Mouse (Mus musculus) skeletal muscle tissue, adult 2 months (tissue): Measurements from ENCODE around the gene Tacc3.

Source experiments
- DNase-seq: peaks from one replicate; pipeline ENCODE4 v3.0.0-alpha.2; 2012; ENCODE audit warnings: low read depth, low spot score

Tacc3 gene

DNA sequence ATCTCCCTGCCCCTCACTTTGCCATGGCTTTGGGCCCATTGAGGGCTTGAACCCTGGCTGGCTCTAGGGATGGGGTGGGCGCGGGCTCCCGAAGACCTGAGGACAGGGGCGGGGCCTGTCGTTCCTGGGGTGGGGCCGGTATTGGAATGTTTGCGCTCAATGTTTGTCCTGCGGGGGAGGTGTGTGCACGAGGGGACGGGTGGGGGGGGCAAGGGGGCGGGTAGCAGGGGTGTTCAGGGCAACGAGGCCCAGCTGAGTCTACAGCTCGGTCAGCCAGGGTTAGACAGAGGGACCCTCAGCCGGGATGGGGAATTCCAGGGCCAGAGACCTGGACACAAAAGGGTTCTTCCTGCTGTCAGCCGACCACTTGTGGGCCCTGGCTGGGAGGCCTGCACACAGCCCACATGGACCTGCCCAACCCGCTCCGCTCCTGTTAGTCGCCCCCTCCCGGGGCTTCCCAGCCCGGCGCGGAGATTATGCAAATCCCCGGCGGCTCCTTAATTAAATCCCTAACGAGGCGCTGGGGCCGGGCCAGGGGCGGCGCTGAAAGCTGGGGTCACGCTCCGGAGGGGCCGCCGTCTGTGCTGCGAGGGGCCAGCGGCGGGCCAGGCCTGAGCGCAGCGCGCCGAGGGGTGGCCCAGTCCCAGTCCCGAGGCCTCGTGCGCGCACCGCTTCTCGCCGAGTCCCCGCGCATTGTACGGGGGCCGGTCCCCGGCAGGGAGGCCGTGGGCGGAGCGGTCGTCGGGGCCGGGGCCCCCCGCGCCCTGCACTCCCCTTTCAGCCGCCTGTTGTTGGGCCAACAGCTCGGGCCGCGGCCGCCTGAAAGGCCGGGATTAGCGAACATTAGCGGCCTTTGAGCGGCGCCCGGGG is 37.2 kb downstream of the Tacc3 start:
- no peak for DNase-seq

DNA sequence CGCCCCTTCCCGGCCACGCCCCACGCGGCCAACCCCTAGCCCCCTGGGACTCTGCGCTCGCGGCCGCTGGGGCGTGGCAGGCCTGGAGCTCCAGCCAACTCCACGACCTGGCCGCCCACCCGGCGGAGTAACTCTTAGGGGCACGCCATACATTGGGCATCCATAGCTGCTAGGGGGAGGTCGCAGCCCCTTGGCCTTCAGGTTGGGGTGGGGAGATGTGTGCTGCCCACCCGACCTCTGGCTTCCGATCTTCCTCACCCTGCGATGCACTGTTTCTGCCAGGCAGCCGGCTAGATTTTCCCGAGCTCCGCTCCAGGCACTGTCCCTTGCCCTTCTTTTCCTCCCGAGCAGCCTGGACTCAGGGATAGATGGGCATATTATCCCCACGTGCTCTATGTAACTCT is 37.8 kb downstream of the Tacc3 start:
- DNase-seq = no peak

- DNase-seq = no peak
Measured at GRCm38 (mm10) chr5:33696430-33696829, 38.5 kb downstream of the Tacc3 start.

- DNase-seq = no peak
Measured at GRCm38 (mm10) chr5:33697534-33697933, 39.6 kb downstream of the Tacc3 start.

GRCm38 (mm10) chr5:33697947-33698512 is 40.1 kb downstream of the Tacc3 start:
- DNase-seq = no peak

- DNase-seq = no peak
Measured at GRCm38 (mm10) chr5:33698669-33699068, 40.7 kb downstream of the Tacc3 start.

DNA sequence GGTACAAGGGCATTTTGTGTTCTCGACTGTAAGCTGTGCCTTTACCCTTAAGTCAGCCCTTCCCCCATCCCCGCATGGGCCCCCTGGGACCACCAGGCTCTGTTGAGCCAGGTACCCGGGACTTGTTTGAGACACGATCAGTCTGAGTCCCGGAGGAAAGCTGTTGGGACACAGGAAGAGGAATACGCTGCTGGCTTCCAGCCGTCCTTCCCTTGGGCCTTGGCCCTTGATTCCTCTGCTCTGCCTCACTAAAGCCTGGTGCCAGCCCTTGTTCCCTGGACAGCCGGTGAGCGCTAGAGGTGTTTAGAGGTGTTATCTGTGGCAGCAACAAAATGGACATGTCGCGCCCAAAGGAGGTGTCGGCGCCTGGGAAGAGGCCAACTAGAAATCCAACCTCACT is 42.1 kb downstream of the Tacc3 start:
- no peak for DNase-seq

DNA sequence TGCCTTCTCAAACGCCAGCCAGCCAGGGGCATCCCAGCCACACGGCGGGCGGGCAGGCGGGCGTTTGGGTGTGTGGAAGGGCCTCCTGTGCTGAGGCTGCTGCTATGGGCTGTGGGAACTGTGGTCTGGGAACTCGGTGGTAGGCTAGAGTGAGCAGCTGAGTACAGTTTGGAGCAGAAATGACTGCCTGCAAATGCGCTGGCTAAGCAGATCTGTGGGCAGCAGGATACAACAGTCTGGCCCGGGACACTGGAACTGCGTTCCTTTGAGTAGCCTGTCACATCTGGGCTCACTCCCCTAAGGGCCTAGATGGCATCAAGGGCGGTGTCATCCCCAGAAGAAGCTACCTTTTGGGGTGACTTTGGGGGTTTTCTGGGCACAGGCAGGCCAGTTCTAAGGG is 43.9 kb downstream of the Tacc3 start:
- DNase-seq = no peak

- DNase-seq = no peak
Measured at GRCm38 (mm10) chr5:33703999-33704398, 46.1 kb downstream of the Tacc3 start.

DNA sequence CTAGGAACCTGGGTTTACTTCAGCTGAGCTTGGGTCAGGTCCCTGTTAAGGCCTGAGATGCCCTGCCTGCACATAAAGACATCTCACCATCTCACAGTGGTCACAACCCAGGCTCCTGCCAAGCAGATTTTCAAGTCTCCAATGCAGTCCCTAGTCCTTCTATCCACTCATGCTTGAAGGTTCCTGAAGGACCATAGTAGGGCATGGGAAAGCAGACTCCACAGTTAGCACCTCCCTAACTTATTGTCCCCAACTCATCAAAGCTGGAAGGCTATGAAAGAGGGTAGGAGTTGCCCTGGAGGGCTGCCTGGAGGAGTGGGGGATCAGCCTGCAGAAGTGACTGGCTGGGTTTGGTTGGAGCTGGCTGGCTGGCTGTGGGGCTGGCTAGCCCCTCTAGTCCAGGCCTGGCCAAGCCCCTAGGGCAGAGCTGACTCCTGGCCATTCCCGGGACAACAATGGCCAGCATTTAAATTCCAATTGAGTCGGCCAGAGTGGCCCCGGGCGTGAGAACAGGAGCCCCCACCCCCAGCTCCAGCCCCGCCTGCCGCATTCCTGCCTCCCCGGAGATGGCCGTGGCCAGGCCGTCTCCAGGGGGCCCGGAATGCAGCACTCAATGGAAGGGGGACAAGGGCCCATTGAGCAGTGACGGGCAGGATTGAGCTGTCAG is 47.1 kb downstream of the Tacc3 start:
- DNase-seq = no peak

- DNase-seq = no peak
Measured at GRCm38 (mm10) chr5:33705612-33706349, 47.9 kb downstream of the Tacc3 start.

DNA sequence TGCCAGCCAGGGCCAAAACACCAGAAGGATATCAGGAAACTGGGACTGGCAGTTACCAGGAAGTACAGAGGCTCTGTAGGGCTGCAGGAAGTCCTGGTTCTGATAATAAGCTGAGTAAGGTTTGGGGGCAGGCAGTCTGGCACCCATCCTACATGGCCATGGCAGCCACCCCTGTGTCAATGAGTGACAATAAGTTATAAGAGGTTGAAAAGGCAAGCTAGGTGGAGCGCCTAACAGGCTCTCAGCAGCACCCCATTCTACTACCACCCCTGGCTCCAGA is 48.4 kb downstream of the Tacc3 start:
- no peak for DNase-seq

DNA sequence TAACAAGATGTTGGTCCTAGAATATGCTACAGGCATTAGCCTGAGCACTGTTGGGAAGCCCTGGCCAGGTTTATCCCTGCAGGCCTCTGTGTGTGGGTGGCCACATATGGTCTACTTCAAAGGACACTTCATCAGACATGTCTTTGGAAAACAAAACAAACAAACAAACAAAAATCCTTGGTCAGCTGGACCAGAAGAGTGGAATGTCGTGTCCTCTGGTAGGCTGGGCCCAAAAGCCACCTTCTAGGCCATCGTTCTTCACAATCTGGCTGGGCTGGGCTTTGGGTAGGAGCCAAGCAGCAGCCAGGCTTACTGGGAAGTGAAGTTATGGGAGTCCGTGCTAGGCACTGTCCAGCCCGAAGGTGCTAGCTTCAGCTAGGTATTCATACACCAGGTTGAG is 49.2 kb downstream of the Tacc3 start:
- DNase-seq = no peak

DNA sequence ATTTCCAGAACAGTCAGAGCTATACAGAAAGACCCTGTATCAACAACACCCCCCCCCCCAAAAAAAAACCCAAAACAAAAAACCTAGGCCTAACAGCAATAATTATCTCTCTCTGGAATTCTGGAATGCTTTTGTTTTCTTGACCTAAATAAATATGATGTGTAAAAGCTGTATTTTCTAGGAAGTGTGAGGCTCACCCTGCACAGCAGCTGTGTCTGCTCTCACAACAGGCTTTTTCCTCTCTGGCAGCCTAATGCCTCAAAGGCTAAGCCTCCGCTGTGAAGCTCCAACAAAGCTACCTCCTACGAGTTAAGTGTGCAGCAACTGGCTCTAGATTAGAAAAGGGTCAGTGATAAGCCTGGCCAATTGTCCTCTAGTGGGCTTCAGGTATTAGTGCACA is 51.1 kb downstream of the Tacc3 start:
- DNase-seq = no peak

GRCm38 (mm10) chr5:33712550-33712949 is 54.6 kb downstream of the Tacc3 start:
- DNase-seq = no peak

DNA sequence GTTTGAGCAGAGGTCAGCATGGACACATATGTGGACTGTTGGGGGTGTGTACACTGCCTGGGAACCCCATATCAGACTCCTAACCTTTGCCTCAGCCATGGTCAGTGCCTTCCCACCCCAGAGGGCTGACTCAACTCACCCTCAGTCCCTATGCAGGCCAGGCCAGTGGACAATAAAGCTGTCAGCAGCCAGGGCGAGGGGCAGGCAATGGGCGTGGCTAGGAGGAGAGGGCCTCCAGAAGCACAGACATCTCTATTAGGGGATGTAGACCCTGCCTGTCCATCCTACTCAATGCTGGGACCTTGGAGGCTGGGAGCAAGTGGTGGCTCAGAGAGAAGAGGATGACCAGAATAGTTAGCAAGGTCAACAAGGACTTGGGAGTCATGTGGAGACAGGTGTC is 57.3 kb downstream of the Tacc3 start:
- DNase-seq = no peak

- no peak for DNase-seq
Measured at GRCm38 (mm10) chr5:33716467-33716866, 58.5 kb downstream of the Tacc3 start.

DNA sequence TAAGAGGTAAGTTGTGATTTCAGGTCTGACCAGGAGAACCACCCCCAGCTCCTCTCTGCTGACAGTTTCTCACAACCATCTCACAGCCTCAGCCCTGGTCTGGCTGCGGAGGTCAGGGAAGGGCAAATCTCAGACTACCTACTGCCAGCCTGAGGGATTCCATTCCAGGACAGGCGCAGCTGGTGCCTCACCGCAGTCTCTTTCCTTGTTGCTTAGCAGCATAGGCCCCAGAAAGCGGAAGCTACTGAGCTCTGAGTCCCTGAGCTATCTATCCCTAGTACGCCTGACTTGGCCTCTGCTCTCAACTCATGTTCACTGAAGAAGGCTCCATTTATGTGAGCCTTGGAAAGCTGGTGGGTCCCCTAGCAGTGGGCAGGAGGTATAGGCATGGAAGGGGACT is 60.5 kb downstream of the Tacc3 start:
- DNase-seq = no peak

DNA sequence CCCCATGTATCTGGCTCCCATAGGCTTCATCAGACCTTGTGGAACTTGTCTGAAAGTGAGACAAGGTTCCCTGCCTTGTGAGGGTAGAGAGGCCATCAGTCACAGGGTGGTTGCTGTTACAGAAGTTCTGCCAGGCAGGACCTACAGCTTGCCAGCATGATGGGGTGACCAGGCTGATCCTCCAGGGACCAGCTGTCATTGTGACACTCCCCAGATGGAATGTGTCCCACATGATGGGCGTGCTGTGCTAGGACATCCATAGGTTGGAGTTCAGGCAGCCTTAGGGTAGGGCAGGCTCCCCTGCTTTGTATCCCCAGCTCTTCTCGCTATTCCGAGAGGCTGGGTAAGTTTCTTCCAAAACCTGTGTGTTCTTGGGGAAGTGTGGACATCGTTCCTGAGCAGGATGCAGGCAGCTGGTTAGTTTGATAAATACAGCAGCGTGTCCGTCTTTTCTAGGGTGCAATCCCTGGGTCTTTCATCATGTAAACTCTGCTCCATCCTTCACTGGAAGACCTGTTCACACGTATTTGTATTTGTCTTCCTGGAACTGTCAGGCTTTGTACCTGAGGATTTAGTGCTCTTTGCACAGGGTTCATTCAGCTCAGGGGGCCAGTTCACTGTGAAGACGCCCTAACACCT is 63.0 kb downstream of the Tacc3 start:
- DNase-seq = peak; percentile 44

DNA sequence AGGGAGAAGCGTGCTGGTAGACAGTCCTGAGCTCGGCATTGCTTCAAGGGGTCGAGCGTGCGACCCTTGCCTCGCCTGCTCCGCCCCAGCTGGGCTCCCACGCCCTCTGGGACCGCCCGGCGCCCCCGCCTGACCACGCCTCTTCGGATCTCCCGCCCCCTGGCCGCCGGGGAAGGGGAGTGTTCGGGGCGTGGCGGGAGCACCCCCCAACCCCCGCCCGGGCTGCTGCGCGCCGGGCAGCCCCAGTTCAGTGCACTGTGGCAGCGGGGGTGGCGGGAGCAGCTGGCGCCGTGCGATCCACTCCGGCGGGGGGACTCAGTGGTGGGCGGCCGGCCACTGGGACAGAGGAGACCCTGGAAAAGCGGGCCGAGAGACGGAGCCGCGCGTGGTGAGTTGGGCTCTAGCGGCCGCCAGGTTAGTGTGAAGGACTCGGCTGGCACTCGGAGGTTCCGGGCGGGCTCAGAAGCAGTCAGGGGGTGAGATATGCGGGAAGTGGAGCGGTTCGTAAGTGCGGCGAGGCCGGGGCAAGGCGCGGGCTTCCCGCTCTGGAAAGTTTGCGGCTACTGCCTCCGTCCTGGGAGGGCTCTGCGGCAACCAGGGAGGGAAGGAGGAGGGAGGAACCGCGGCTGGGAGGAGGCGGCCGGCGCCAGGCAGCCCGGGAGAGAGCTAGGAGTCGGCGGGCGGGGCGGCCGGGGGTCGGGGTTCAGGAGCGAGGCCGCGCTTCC is 63.8 kb downstream of the Tacc3 start, which contains the start of gene Fgfr3:
Gene Fgfr3 (plus strand): TSS at position 134 of the 725 bp plus-strand sequence.
- DNase-seq = no peak
